Mouse (Mus musculus): ENCODE results near the gene Ahnak. TPM values are rescaled to one million over a fixed set of nuclear protein-coding genes. Genes with fewer than 3 reads are reported as not detected.

Ahnak gene
- total and polyA plus RNA-seq, 2 experiments, result 1.2 to 10.9 TPM

DNA sequence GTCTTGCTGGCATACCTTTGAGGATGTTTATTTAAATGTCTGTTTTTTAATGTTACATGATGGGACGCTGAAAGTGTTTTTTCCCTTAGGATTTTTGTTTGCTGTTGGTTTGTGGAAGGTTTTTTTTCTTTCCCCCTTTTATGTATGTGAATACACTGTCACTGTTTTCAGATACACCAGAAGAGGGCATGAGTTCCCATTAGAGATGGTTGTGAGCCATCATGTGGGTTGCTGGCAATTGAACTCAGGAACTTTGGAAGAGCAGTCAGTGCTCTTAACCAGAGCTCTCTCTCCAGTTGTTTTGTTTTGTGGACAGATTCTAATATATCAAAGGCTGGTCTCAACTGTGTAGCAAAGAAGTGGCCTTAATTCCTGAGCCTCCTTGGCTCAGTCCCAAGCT, 14.4 kb upstream of the Ahnak start:
- H3K27ac ChIP-seq (replicated peaks; ENCODE audit: insufficient read depth, low read depth, low read length), result no peak overlapping the region
- H3K79me2 ChIP-seq (ENCODE audit: control insufficient read depth, insufficient read depth, low read length), result no peaks in the 10 kb centered on the region
- no peak overlapping the region for H3K9ac ChIP-seq (ENCODE audit: low read depth, low read length)
- TF ChIP-seq POLR2A (IDR thresholded peaks at IDR 0.05; ENCODE audit: extremely low read depth, insufficient read depth, low read length) (no peak), CTCF (IDR thresholded peaks at IDR 0.05; ENCODE audit: low read depth, low read length) (no peak)
- no peaks in the 10 kb centered on the region for H3K27me3 ChIP-seq (ENCODE audit: control insufficient read depth, insufficient read depth, low read length)
- 82% methylated on average over 1 of the region's 1 CpGs for WGBS
- peaks cover 74% of the 10 kb centered on the region for H3K36me3 ChIP-seq (ENCODE audit: control insufficient read depth, insufficient read depth, low read length)
- H3K4me3 ChIP-seq (ENCODE audit: insufficient read depth, low read depth, low read length), result no peak overlapping the region
- peaks cover 5% of the 10 kb centered on the region; the same call in 1 of the 2 replicates for H3K4me1 ChIP-seq (ENCODE audit: control insufficient read depth, insufficient read depth, low read length)
- no peak for DNase-seq (ENCODE audit: extremely low read depth, low read depth, low spot score)

DNA sequence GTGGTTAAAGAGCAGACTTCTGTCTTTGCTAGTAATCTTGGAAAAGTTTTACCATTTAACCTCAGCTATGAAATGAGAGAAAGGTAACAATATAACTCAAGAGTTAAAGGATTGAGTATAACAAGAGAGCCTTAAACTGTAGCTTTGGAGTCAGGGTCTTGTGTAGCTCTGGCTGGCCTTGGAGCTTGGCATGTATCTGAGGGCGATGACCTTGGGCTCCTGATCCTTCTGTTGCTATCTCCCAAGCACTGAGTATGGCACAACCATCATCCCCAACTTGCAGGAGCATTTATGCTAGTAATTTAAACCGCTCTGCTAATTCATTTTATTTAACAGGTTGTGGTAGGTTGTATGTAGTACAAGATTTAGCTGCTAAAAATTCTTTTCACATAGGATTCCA, 13.6 kb upstream of the Ahnak start:
- Histone ChIP-seq H3K4me3 (ENCODE audit: insufficient read depth, low read depth, low read length) (no peak overlapping the region), H3K27ac (replicated peaks; ENCODE audit: insufficient read depth, low read depth, low read length) (no peak overlapping the region), H3K27me3 (ENCODE audit: control insufficient read depth, insufficient read depth, low read length) (no peaks in the 10 kb centered on the region), H3K79me2 (ENCODE audit: control insufficient read depth, insufficient read depth, low read length) (no peaks in the 10 kb centered on the region), H3K4me1 (ENCODE audit: control insufficient read depth, insufficient read depth, low read length) (peaks cover 5% of the 10 kb centered on the region; the same call in 1 of the 2 replicates), H3K36me3 (ENCODE audit: control insufficient read depth, insufficient read depth, low read length) (peaks cover 66% of the 10 kb centered on the region), H3K9ac (ENCODE audit: low read depth, low read length) (no peak overlapping the region)
- peak; percentile 49 for DNase-seq (ENCODE audit: extremely low read depth, low read depth, low spot score)
- WGBS, result 83% methylated on average over 2 of the region's 2 CpGs
- TF ChIP-seq POLR2A (IDR thresholded peaks at IDR 0.05; ENCODE audit: extremely low read depth, insufficient read depth, low read length), result no peak

DNA sequence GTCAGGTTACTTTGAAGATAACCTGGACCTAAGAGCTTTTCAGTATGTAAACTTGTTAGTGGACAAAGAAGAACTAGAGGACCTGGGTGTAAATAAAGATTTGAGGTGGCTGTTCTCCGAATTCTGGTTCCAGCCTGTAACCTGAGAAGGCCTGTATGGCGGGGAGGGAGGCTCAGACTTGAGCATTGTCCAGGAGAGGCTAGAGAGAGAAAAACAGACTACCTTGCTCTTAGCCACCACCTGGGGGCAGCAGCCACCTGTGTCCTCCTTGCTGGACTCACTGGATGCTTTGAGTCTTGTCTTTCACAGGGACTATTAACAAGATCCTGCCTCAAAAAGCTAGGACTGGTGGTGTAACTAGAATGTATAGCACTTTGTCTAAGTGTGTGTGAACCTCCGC, 12.5 kb upstream of the Ahnak start:
- TF ChIP-seq CTCF (IDR thresholded peaks at IDR 0.05; ENCODE audit: low read depth, low read length) (peak; percentile 85), POLR2A (IDR thresholded peaks at IDR 0.05; ENCODE audit: extremely low read depth, insufficient read depth, low read length) (no peak)
- no peak overlapping the region for H3K4me3 ChIP-seq (ENCODE audit: insufficient read depth, low read depth, low read length)
- no peaks in the 10 kb centered on the region for H3K27me3 ChIP-seq (ENCODE audit: control insufficient read depth, insufficient read depth, low read length)
- H3K9ac ChIP-seq (ENCODE audit: low read depth, low read length), result no peak overlapping the region
- WGBS, result 62% methylated on average over 3 of the region's 3 CpGs
- peaks cover 5% of the 10 kb centered on the region; the same call in 1 of the 2 replicates for H3K4me1 ChIP-seq (ENCODE audit: control insufficient read depth, insufficient read depth, low read length)
- peaks cover 56% of the 10 kb centered on the region for H3K36me3 ChIP-seq (ENCODE audit: control insufficient read depth, insufficient read depth, low read length)
- DNase-seq (ENCODE audit: extremely low read depth, low read depth, low spot score), result peak; percentile 34
- H3K27ac ChIP-seq (replicated peaks; ENCODE audit: insufficient read depth, low read depth, low read length), result no peak overlapping the region
- H3K79me2 ChIP-seq (ENCODE audit: control insufficient read depth, insufficient read depth, low read length), result no peaks in the 10 kb centered on the region

DNA sequence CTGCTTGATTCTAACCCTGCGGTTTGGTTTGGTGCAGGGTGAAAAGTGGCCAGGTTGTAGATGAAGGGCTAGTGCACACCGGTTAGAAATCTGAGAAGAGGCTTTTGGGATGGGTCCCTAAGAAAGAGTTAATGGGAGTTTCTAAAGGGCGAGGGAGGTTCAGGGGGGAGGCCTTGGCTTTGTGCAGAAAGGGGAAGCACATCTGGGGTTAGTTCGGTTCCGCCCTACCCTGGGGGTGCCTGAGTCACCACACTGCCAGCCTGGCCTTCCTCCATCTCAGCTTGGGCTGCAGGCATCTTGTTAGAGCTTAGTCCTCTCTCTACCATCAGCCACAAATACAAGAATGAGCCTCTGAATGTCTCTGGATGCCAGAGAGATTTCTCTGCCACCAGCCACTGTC, 8.3 kb upstream of the Ahnak start:
- TF ChIP-seq CTCF (IDR thresholded peaks at IDR 0.05; ENCODE audit: low read depth, low read length), result no peak
- TF ChIP-seq POLR2A (IDR thresholded peaks at IDR 0.05; ENCODE audit: extremely low read depth, insufficient read depth, low read length), result no peak
- no peak overlapping the region for H3K27ac ChIP-seq (replicated peaks; ENCODE audit: insufficient read depth, low read depth, low read length)
- no peaks in the 10 kb centered on the region for H3K79me2 ChIP-seq (ENCODE audit: control insufficient read depth, insufficient read depth, low read length)
- no peaks in the 10 kb centered on the region; the same call in 1 of the 2 replicates for H3K4me1 ChIP-seq (ENCODE audit: control insufficient read depth, insufficient read depth, low read length)
- WGBS, result 83% methylated on average over 5 of the region's 5 CpGs
- no peak for DNase-seq (ENCODE audit: extremely low read depth, low read depth, low spot score)
- no peak overlapping the region for H3K4me3 ChIP-seq (ENCODE audit: insufficient read depth, low read depth, low read length)
- H3K27me3 ChIP-seq (ENCODE audit: control insufficient read depth, insufficient read depth, low read length), result no peaks in the 10 kb centered on the region
- no peak overlapping the region for H3K9ac ChIP-seq (ENCODE audit: low read depth, low read length)
- peaks cover 25% of the 10 kb centered on the region for H3K36me3 ChIP-seq (ENCODE audit: control insufficient read depth, insufficient read depth, low read length)

DNA sequence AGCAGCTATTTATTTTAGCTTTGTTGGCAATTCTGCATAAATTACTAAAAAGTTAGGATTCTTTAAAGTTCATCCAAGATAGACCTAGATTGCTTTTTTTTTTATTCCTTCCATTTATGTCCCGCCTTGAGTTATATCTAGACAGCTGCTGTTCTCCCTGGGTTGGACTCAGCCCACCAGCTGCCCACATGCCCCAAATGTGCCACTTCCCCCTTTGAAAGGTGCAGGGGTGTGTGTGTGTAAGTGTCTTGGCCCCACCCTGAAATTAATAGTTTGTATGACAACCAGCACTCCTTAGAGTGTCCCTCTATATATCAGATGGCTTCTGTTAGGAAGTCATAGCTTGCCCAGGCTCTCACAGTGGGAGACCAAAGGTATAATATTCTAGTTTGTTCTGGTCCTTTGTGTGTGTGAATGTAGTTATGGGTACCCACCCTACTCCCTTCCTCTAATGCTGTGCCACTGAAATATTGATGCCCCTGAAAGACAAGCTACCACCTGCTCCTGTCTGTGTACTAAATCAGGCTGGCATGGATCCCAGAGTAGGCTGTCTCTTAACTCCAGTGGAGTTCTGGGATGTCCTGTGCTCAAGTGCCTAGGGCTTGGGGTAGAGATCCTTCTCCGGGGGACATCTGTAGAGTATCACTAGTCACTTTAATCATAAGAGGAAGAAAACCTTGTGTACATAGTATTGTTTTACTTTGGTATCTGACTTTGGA, 7.5 kb upstream of the Ahnak start:
- no peak overlapping the region for H3K27ac ChIP-seq (replicated peaks; ENCODE audit: insufficient read depth, low read depth, low read length)
- no peak for DNase-seq (ENCODE audit: extremely low read depth, low read depth, low spot score)

More for the DNA sequence above, 7.5 kb upstream of the Ahnak start:
- Histone ChIP-seq H3K4me3 (ENCODE audit: insufficient read depth, low read depth, low read length) (no peak overlapping the region), H3K4me1 (ENCODE audit: control insufficient read depth, insufficient read depth, low read length) (no peaks in the 10 kb centered on the region; the same call in 1 of the 2 replicates), H3K79me2 (ENCODE audit: control insufficient read depth, insufficient read depth, low read length) (no peaks in the 10 kb centered on the region), H3K36me3 (ENCODE audit: control insufficient read depth, insufficient read depth, low read length) (peaks cover 22% of the 10 kb centered on the region), H3K27me3 (ENCODE audit: control insufficient read depth, insufficient read depth, low read length) (no peaks in the 10 kb centered on the region), H3K9ac (ENCODE audit: low read depth, low read length) (no peak overlapping the region)
- TF ChIP-seq CTCF (IDR thresholded peaks at IDR 0.05; ENCODE audit: low read depth, low read length) (no peak), POLR2A (IDR thresholded peaks at IDR 0.05; ENCODE audit: extremely low read depth, insufficient read depth, low read length) (no peak)
- 64% methylated on average over 2 of the region's 2 CpGs for whole genome bisulfite sequencing
